Mouse (Mus musculus): ENCODE data around the gene Cdkn2d. TPM values are rescaled to one million over a fixed set of nuclear protein-coding genes. Genes with fewer than 3 reads are reported as not detected.

Cdkn2d gene
- polyA plus RNA-seq, 1 experiment, result 98.6 TPM

DNA sequence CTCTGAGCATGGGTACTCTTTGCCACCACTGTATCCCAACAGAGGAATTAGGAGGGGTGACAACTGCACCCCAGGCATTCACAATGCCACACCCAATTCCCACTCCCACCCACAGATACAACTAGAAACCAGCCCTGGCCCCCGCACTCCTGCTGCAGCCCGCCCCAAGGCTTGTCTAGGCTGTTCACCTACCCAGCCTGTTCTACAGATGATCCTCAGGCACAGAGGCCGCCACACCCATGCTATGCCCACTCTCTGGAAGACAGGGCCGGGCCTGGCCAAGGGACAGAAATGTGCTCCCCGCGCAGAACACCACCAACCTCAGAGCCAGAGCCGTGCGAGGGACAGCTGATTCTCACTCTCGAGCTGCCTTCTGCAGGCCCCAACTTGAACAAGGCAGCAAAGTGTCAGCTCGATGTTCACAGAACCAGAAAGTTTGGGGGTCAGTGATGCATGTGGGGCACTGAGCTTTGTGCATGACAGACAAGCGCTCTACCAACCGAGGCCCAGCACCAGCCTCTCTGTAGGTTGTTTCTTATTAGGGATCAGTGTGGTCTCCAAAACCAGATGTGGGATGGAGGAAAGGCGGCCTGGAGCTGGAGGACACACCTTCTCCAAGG lies 40.0 kb downstream of the Cdkn2d start:
- Histone ChIP-seq H3K27ac (ENCODE audit: control insufficient read depth, insufficient read depth, low read depth, low read length) (no peak overlapping the region), H3K4me1 (ENCODE audit: control insufficient read depth, insufficient read depth, low read length) (peaks cover 5% of the 10 kb centered on the region), H3K27me3 (ENCODE audit: control insufficient read depth, insufficient read depth, low read length) (no peaks in the 10 kb centered on the region), H3K36me3 (ENCODE audit: control insufficient read depth, insufficient read depth, low read length) (no peaks in the 10 kb centered on the region), H3K4me3 (ENCODE audit: control insufficient read depth, low read depth, low read length) (no peak overlapping the region)
- TF ChIP-seq POLR2A (IDR thresholded peaks at IDR 0.05; ENCODE audit: control insufficient read depth, low read depth, low read length) (no peak), CTCF (IDR thresholded peaks at IDR 0.05; ENCODE audit: control insufficient read depth, insufficient read depth, insufficient replicate concordance, low read depth, low read length) (no peak)

DNA sequence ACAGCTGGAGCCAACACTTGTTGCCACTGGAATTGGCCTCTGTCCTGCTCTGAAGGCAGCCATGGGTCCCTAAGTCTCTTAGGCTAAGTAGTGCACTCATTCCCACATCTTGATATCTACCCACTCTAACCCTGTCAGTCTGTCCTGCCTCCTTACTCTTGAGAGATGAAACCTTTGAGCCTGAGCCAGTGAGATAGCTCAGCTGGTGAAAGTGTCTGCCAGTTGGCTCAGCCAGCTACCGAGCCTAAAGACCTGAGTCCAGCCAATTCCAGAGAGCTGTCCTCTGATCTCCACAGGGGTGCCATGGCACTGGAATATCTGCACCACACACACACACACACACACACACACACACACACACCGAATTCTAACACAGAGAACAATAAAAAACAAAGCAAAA lies 40.7 kb downstream of the Cdkn2d start:
- H3K27me3 ChIP-seq (ENCODE audit: control insufficient read depth, insufficient read depth, low read length), result no peaks in the 10 kb centered on the region
- no peak overlapping the region for H3K4me3 ChIP-seq (ENCODE audit: control insufficient read depth, low read depth, low read length)
- H3K4me1 ChIP-seq (ENCODE audit: control insufficient read depth, insufficient read depth, low read length), result peaks cover 5% of the 10 kb centered on the region
- TF ChIP-seq CTCF (IDR thresholded peaks at IDR 0.05; ENCODE audit: control insufficient read depth, insufficient read depth, insufficient replicate concordance, low read depth, low read length), result no peak
- TF ChIP-seq POLR2A (IDR thresholded peaks at IDR 0.05; ENCODE audit: control insufficient read depth, low read depth, low read length), result no peak
- H3K27ac ChIP-seq (ENCODE audit: control insufficient read depth, insufficient read depth, low read depth, low read length), result no peak overlapping the region
- no peaks in the 10 kb centered on the region for H3K36me3 ChIP-seq (ENCODE audit: control insufficient read depth, insufficient read depth, low read length)

DNA sequence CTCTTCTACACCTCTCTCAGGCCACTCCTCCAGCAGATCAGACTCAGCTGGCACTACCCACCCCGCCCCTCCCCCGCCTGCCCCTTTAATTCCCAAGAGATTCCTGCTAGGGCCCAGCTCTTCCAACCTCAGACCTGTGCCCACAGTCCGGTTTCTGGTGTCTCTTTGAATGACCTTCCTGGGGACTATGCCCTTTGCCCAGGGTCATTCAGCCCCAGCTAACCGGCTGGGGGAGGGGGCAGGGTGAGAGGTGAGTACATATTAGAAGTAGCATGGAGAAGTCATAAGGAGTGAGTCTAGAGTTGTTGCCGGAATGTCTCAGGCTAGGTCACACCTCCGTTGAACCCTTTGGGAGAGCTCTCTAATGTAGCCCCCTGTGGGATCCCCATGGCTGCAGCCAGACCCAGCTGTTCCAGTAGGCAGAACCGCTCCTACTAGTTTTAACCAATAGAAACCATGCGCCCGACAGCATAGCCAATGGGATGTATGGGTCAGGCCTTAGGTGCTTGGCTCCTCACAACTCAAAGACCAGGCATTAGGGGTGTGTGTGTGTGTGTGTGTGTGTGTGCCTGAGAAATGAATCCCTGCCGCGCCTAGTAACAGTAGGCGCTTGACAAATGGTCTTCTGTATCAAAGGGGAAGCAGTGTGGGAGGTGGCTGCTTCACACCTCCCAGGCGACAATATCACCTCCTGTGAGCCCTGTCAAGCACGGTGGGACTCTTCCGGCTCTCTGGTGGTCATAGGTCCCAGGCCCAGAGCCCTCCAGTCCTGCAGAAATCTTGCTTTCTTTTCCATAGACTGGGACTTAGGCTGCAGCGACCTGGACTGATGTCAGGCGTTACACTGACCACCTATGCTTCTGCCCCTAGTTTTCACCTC lies 41.3 kb downstream of the Cdkn2d start:
- no peaks in the 10 kb centered on the region for H3K36me3 ChIP-seq (ENCODE audit: control insufficient read depth, insufficient read depth, low read length)
- H3K27me3 ChIP-seq (ENCODE audit: control insufficient read depth, insufficient read depth, low read length), result no peaks in the 10 kb centered on the region
- TF ChIP-seq CTCF (IDR thresholded peaks at IDR 0.05; ENCODE audit: control insufficient read depth, insufficient read depth, insufficient replicate concordance, low read depth, low read length), result no peak
- no peak for TF ChIP-seq POLR2A (IDR thresholded peaks at IDR 0.05; ENCODE audit: control insufficient read depth, low read depth, low read length)
- peaks cover 5% of the 10 kb centered on the region for H3K4me1 ChIP-seq (ENCODE audit: control insufficient read depth, insufficient read depth, low read length)
- H3K4me3 ChIP-seq (ENCODE audit: control insufficient read depth, low read depth, low read length), result no peak overlapping the region
- H3K27ac ChIP-seq (ENCODE audit: control insufficient read depth, insufficient read depth, low read depth, low read length), result no peak overlapping the region

DNA sequence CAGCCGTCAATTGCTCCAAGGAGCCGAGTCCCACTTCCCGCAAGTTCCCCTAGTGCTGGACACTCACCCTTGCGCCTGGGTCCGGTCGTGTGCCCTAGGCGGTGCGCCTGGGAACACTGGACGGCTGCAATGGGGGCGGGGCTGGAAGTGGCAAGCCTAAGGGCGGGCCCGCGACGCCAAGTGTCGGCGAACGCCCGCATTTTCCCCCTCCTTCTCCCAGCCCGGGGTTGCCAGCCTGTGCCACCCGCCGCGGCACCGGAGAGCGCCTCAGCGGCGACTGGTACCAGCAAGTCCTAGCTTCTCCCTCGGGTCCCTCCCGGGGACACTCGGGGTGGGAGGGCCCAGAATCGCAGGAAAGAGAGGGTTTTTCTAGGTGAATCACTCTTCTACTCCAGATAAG lies 42.9 kb downstream of the Cdkn2d start, which contains the start of gene S1pr5:
TSS of gene S1pr5 (minus strand) at position 118 of the 400 bp plus-strand sequence.
- H3K27me3 ChIP-seq (ENCODE audit: control insufficient read depth, insufficient read depth, low read length), result no peaks in the 10 kb centered on the region
- H3K4me1 ChIP-seq (ENCODE audit: control insufficient read depth, insufficient read depth, low read length), result peaks cover 14% of the 10 kb centered on the region
- no peak within 1 kb of the TSS for H3K27ac ChIP-seq (ENCODE audit: control insufficient read depth, insufficient read depth, low read depth, low read length)
- TF ChIP-seq POLR2A (IDR thresholded peaks at IDR 0.05; ENCODE audit: control insufficient read depth, low read depth, low read length) (no peak), CTCF (IDR thresholded peaks at IDR 0.05; ENCODE audit: control insufficient read depth, insufficient read depth, insufficient replicate concordance, low read depth, low read length) (no peak)
- H3K4me3 ChIP-seq (ENCODE audit: control insufficient read depth, low read depth, low read length), result no peak within 1 kb of the TSS; the same call in 1 of the 2 replicates
- H3K36me3 ChIP-seq (ENCODE audit: control insufficient read depth, insufficient read depth, low read length), result no peaks in the 10 kb centered on the region

DNA sequence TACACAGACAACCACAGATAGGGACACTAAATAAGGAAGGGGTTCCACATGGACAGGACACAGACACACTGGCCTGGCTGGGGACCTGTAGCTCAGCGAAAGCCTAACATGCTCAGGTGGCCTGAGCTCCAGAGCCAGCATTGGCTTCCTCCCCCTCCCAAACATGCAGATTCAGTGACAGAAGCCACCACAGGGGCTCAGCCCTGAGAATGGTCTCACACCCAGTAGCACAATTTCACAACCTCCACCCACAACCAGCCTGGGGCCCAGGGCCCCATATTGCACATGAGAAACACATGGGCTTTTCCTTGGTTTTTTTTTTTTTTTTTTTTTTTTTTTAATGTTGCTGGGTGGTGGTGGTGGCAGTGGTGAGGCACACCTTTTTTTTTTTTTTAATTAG lies 44.9 kb downstream of the Cdkn2d start:
- Histone ChIP-seq H3K36me3 (ENCODE audit: control insufficient read depth, insufficient read depth, low read length) (no peaks in the 10 kb centered on the region), H3K4me1 (ENCODE audit: control insufficient read depth, insufficient read depth, low read length) (peaks cover 14% of the 10 kb centered on the region), H3K27me3 (ENCODE audit: control insufficient read depth, insufficient read depth, low read length) (no peaks in the 10 kb centered on the region), H3K27ac (ENCODE audit: control insufficient read depth, insufficient read depth, low read depth, low read length) (no peak overlapping the region), H3K4me3 (ENCODE audit: control insufficient read depth, low read depth, low read length) (no peak overlapping the region)
- no peak for TF ChIP-seq POLR2A (IDR thresholded peaks at IDR 0.05; ENCODE audit: control insufficient read depth, low read depth, low read length)

DNA sequence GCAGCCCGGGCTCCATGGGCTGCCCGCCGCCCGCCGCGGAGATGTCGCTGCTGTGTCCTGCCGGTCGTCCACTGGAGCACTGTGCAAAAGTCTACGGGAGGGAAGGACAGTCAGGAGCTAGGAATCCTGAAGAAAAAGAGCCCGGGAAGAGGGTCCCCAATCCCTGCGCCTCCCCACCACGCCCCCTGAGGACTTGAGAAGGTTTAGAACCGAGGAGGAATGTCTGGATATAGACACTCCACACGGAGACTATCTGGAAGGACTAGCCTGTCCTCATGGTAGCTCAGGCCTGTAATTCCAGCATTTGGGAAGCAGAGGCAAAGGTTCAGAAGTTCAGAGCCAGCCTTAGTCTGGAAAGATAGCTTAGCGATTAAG lies 46.1 kb downstream of the Cdkn2d start:
- TF ChIP-seq POLR2A (IDR thresholded peaks at IDR 0.05; ENCODE audit: control insufficient read depth, low read depth, low read length) (no peak), CTCF (IDR thresholded peaks at IDR 0.05; ENCODE audit: control insufficient read depth, insufficient read depth, insufficient replicate concordance, low read depth, low read length) (no peak)
- Histone ChIP-seq H3K4me1 (ENCODE audit: control insufficient read depth, insufficient read depth, low read length) (peaks cover 14% of the 10 kb centered on the region), H3K36me3 (ENCODE audit: control insufficient read depth, insufficient read depth, low read length) (no peaks in the 10 kb centered on the region), H3K4me3 (ENCODE audit: control insufficient read depth, low read depth, low read length) (no peak overlapping the region; the same call in 1 of the 2 replicates), H3K27me3 (ENCODE audit: control insufficient read depth, insufficient read depth, low read length) (no peaks in the 10 kb centered on the region), H3K27ac (ENCODE audit: control insufficient read depth, insufficient read depth, low read depth, low read length) (no peak overlapping the region)

DNA sequence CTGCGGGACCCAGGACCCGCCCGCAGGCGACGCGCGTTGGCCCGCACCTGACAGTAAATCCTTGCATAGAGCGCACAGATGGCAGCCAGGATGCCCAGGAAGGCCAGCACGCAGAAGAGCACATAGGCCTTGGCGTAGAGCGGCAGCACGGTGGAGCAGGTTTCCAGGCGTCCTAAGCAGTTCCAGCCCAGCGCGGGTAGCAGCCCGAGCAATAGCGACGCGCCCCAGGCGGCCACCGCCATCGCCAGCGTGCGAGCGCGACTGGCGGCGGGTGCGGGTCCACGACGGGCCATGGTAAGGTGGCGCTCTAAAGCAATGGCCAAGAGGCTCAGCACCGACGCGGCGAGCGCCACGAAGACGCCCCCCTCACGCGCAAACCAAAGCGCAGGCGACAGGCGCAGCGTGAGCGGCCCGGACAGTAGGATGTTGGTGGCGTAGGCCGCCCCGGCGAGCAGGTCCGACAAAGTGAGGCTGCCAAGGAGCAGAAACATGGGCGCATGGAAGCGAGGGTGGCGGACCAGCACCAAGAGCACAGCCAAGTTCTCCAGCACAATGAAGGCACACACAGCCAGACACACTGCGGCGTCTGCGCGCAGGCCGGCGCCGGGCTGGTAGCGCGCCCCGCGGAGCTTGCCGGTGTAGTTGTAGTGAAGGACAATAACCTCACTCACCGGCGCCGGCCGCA lies 46.6 kb downstream of the Cdkn2d start:
- no peak overlapping the region for H3K27ac ChIP-seq (ENCODE audit: control insufficient read depth, insufficient read depth, low read depth, low read length)

More for the DNA sequence above, 46.6 kb downstream of the Cdkn2d start:
- H3K4me1 ChIP-seq (ENCODE audit: control insufficient read depth, insufficient read depth, low read length), result peaks cover 15% of the 10 kb centered on the region
- H3K36me3 ChIP-seq (ENCODE audit: control insufficient read depth, insufficient read depth, low read length), result no peaks in the 10 kb centered on the region
- peak overlapping the region; percentile 38 for H3K4me3 ChIP-seq (ENCODE audit: control insufficient read depth, low read depth, low read length)
- no peak for TF ChIP-seq CTCF (IDR thresholded peaks at IDR 0.05; ENCODE audit: control insufficient read depth, insufficient read depth, insufficient replicate concordance, low read depth, low read length)
- no peaks in the 10 kb centered on the region for H3K27me3 ChIP-seq (ENCODE audit: control insufficient read depth, insufficient read depth, low read length)

Measured in testis, adult 2 months (tissue).